Mouse (Mus musculus) liver, embryonic 12.5 days (tissue): Measurements from ENCODE around the gene Dnajc12. TPM values are rescaled to one million over a fixed set of nuclear protein-coding genes. Genes with fewer than 3 reads are reported as not detected.
"Not testable (repeated sequence)": the region's sequence is repeated elsewhere in the genome, so short reads cannot be mapped to it uniquely, and the experiment has no call there.

Experiments
- ATAC-seq: fragments of 200-750 bp; cut with Nextera tagmentation; 2 replicates; pipeline ENCODE4 v1.8.0; 2017; ENCODE audit warnings: moderate number of reproducible peaks, mild to moderate bottlenecking, moderate library complexity
- H3K27ac ChIP-seq: fragments of 300-500 bp; sonication (generic); 2 replicates; pipeline ENCODE4 v1.5.1; 2016; ENCODE audit warnings: mild to moderate bottlenecking
- H3K27me3 ChIP-seq: fragments of 300-500 bp; sonication (generic); replicated peaks from 2 replicates; pipeline ENCODE4 v1.6.1; 2016; ENCODE audit warnings: mild to moderate bottlenecking, moderate library complexity
- H3K36me3 ChIP-seq: fragments of 300-500 bp; sonication (generic); 2 replicates; pipeline ENCODE4 v1.6.1; 2016; ENCODE audit warnings: mild to moderate bottlenecking, moderate library complexity
- H3K4me1 ChIP-seq: fragments of 300-500 bp; sonication (generic); 2 replicates; pipeline ENCODE4 v1.6.1; 2016
- H3K4me2 ChIP-seq: fragments of 300-500 bp; sonication (generic); 2 replicates; pipeline ENCODE4 v1.6.1; 2016; ENCODE audit warnings: mild to moderate bottlenecking, moderate library complexity
- H3K4me3 ChIP-seq: fragments of 300-500 bp; sonication (generic); 2 replicates; pipeline ENCODE4 v1.5.1; 2016; ENCODE audit warnings: mild to moderate bottlenecking, moderate library complexity
- H3K9ac ChIP-seq: fragments of 300-500 bp; sonication (generic); 2 replicates; pipeline ENCODE4 v1.6.1; 2016; ENCODE audit warnings: mild to moderate bottlenecking, moderate library complexity
- H3K9me3 ChIP-seq: fragments of 300-500 bp; sonication (generic); replicated peaks from 2 replicates; pipeline ENCODE4 v1.6.1; 2016; ENCODE audit warnings: mild to moderate bottlenecking, moderate library complexity
- WGBS: fragments of 180-500 bp; shearing (Covaris S2); methylation state at CpG from one replicate; pipeline ENCODE4 v1.1.7; 2016; ENCODE audit not compliant: insufficient replicate concordance; 5-methylcytosine and 5-hydroxymethylcytosine counted together
- polyA plus RNA-seq: library from polyadenylated mRNA; unstranded; fragments of >200 nt; fragmentation: Nextera tagmentation; extraction: Ambion mirVana; gene quantifications from 2 replicates; pipeline ENCODE4 v1.2.1, GENCODE M21; 2016

The Dnajc12 gene
- polyA plus RNA-seq, 1 experiment from 2014 or later = 14.2 TPM

GRCm38 (mm10) chr10:63439694-63440228, 57.5 kb downstream of the Dnajc12 start:
- no peaks in the 10 kb centered on the region; the same call in 1 of the 2 replicates for H3K9me3 ChIP-seq
- 43% methylated on average over 7 of the region's 7 CpGs for WGBS
- no peak overlapping the region for H3K4me2 ChIP-seq
- no peak overlapping the region for H3K27ac ChIP-seq
- no peak overlapping the region for H3K9ac ChIP-seq
- H3K36me3 ChIP-seq = no peaks in the 10 kb centered on the region
- H3K27me3 ChIP-seq = no peaks in the 10 kb centered on the region
- H3K4me1 ChIP-seq = no peaks in the 10 kb centered on the region
- no peak overlapping the region for H3K4me3 ChIP-seq
- ATAC-seq = no peak

- peak overlapping the region; percentile 73; the same call in 1 of the 2 replicates for H3K27ac ChIP-seq
- H3K4me2 ChIP-seq = 0 out of 2 replicates have a peak overlapping the region, but pooled peaks have one; percentile 1
- peak; percentile 92 for ATAC-seq
- H3K4me3 ChIP-seq, H3K36me3 ChIP-seq, H3K27me3 ChIP-seq, H3K9ac ChIP-seq, H3K4me1 ChIP-seq, H3K9me3 ChIP-seq: not testable (repeated sequence)
- 59% methylated on average over 13 of the region's 13 CpGs for WGBS
Observed at GRCm38 (mm10) chr10:63444602-63445387, 62.6 kb downstream of the Dnajc12 start.

GRCm38 (mm10) chr10:63453926-63454325, 71.7 kb downstream of the Dnajc12 start:
- ATAC-seq = no peak
- Histone ChIP-seq H3K27me3 (no peaks in the 10 kb centered on the region), H3K4me2 (no peak overlapping the region), H3K27ac (no peak overlapping the region), H3K36me3 (no peaks in the 10 kb centered on the region), H3K4me3 (no peak overlapping the region), H3K9me3 (no peaks in the 10 kb centered on the region), H3K9ac (no peak overlapping the region), H3K4me1 (no peaks in the 10 kb centered on the region)
- 58% methylated on average over 4 of the region's 4 CpGs for WGBS

- no peak for ATAC-seq
- Histone ChIP-seq H3K27me3 (no peaks in the 10 kb centered on the region), H3K4me2 (no peak overlapping the region), H3K27ac (no peak overlapping the region), H3K9me3 (no peaks in the 10 kb centered on the region), H3K9ac (no peak overlapping the region), H3K4me3 (no peak overlapping the region), H3K4me1 (no peaks in the 10 kb centered on the region), H3K36me3 (no peaks in the 10 kb centered on the region)
- WGBS = 51% methylated on average over 8 of the region's 8 CpGs
Observed at GRCm38 (mm10) chr10:63455110-63455878, 73.1 kb downstream of the Dnajc12 start.

GRCm38 (mm10) chr10:63457292-63458128, 75.3 kb downstream of the Dnajc12 start:
- no peak overlapping the region for H3K9ac ChIP-seq
- H3K27ac ChIP-seq = no peak overlapping the region
- no peaks in the 10 kb centered on the region for H3K9me3 ChIP-seq
- peak overlapping the region; percentile 25 for H3K4me2 ChIP-seq
- no peaks in the 10 kb centered on the region for H3K36me3 ChIP-seq
- H3K4me1 ChIP-seq = no peaks in the 10 kb centered on the region
- 52% methylated on average over 17 of the region's 17 CpGs for WGBS
- H3K27me3 ChIP-seq = no peaks in the 10 kb centered on the region
- H3K4me3 ChIP-seq = no peak overlapping the region
- ATAC-seq = no peak

Other genes starting within 250 kb of the Dnajc12 start
- gene Mypn, start 178.5 kb upstream of the Dnajc12 start, polyA plus RNA-seq = 0.02 and 0.07 TPM in 2 replicates
- gene Herc4, start 138.6 kb upstream of the Dnajc12 start, polyA plus RNA-seq = 36.3 and 38.4 TPM in 2 replicates
- 6.0 and 7.5 TPM in 2 replicates for gene Sirt1, start 739 bp upstream of the Dnajc12 start, polyA plus RNA-seq
- not detected in 2 replicates for gene Gm7075, start 39.3 kb downstream of the Dnajc12 start, polyA plus RNA-seq
- 0.05 and 0.08 TPM in 2 replicates for gene Ctnna3, start 47.7 kb downstream of the Dnajc12 start, polyA plus RNA-seq